ENCODE assay signal across 9 mouse cellular contexts in genomic region chr8:110010868-110011267, GRCm38 (mm10). TPM values are rescaled to one million over a fixed set of nuclear protein-coding genes. Genes with fewer than 3 reads are reported as not detected.
DNase-seq lines count a peak whose midpoint lies in the region; ATAC-seq and TF ChIP-seq lines count a peak whose summit lies in the region.
"Had no signal": no experiment of that assay in that cellular context is flagged by ENCODE, and none has a peak within 500 bp of the region (broad histone marks: within the 10 kb centered on the region; RNA-seq: fewer than 3 reads in every experiment).

No protein-coding gene starts in this region.

- DNase-seq in hindbrain, embryonic 10.5 days (ENCODE audit: low spot score), result peak; percentile 62
- peak; percentile 56 for DNase-seq in urinary bladder, postnatal 14 days (ENCODE audit: low spot score)
- no peak for DNase-seq in urinary bladder, postnatal 10 days (ENCODE audit: low spot score)
- DNase-seq in cerebellum, adult 11-12 months, result peak; percentile 6
- peak; percentile 65 for DNase-seq in hindbrain, postnatal 0 days (ENCODE audit: low spot score)

- 34% methylated on average over 5 of the region's 5 CpGs for WGBS in hindbrain, embryonic 10.5 days
- WGBS in hindbrain, embryonic 16.5 days, result 34% methylated on average over 5 of the region's 5 CpGs
- 34% methylated on average over 5 of the region's 5 CpGs for WGBS in hindbrain, postnatal 0 days

- no peak overlapping the region for H3K4me3 ChIP-seq in hindbrain, embryonic 10.5 days
- H3K4me3 ChIP-seq in hindbrain, embryonic 16.5 days (ENCODE audit: low read length), result no peak overlapping the region
- no peak overlapping the region for H3K4me3 ChIP-seq in hindbrain, postnatal 0 days (ENCODE audit: low read length)
- H3K4me3 ChIP-seq: embryonic facial prominence, embryonic 12.5 days had no signal

- H3K27me3 ChIP-seq in hindbrain, embryonic 10.5 days (ENCODE audit: insufficient read depth, poor library complexity, severe bottlenecking), result no peaks in the 10 kb centered on the region
- H3K27me3 ChIP-seq in hindbrain, embryonic 16.5 days (replicated peaks; ENCODE audit: control insufficient read depth, insufficient read depth, low read length), result no peaks in the 10 kb centered on the region
- no peaks in the 10 kb centered on the region for H3K27me3 ChIP-seq in hindbrain, postnatal 0 days (ENCODE audit: insufficient read depth, low read length)
- H3K27me3 ChIP-seq: embryonic facial prominence, embryonic 12.5 days had no signal

- peak; percentile 79 for TF ChIP-seq CTCF in hindbrain, postnatal 0 days (IDR thresholded peaks at IDR 0.05; ENCODE audit: low read depth)

- no peaks in the 10 kb centered on the region for H3K9me3 ChIP-seq in hindbrain, embryonic 10.5 days
- no peaks in the 10 kb centered on the region for H3K9me3 ChIP-seq in hindbrain, embryonic 16.5 days (ENCODE audit: control insufficient read depth, low read length)
- H3K9me3 ChIP-seq in hindbrain, postnatal 0 days (ENCODE audit: low read length), result no peaks in the 10 kb centered on the region
- H3K9me3 ChIP-seq: embryonic facial prominence, embryonic 12.5 days had no signal

- no peak overlapping the region for H3K9ac ChIP-seq in hindbrain, embryonic 16.5 days (ENCODE audit: low read depth, low read length)
- H3K9ac ChIP-seq in hindbrain, postnatal 0 days (replicated peaks; ENCODE audit: low read length), result no peak overlapping the region
- H3K9ac ChIP-seq: embryonic facial prominence, embryonic 12.5 days had no signal

- no peaks in the 10 kb centered on the region for H3K36me3 ChIP-seq in hindbrain, embryonic 10.5 days
- no peaks in the 10 kb centered on the region for H3K36me3 ChIP-seq in hindbrain, embryonic 16.5 days (ENCODE audit: control insufficient read depth, insufficient read depth, low read length)
- no peaks in the 10 kb centered on the region for H3K36me3 ChIP-seq in hindbrain, postnatal 0 days (ENCODE audit: insufficient read depth, low read length)
- H3K36me3 ChIP-seq: embryonic facial prominence, embryonic 12.5 days had no signal

- ATAC-seq in hindbrain, embryonic 16.5 days, result no peak
- ATAC-seq in hindbrain, postnatal 0 days, result no peak
- peak; percentile 35; the same call in 1 of the 2 replicates for ATAC-seq in megakaryocyte, adult 5-6 weeks (ENCODE audit: poor library complexity, severe bottlenecking)
- ATAC-seq in erythroid progenitor cell, adult 5-6 weeks (replicated peaks; ENCODE audit: low FRiP score, poor library complexity, severe bottlenecking), result no peak

- H3K4me1 ChIP-seq in hindbrain, embryonic 10.5 days (replicated peaks), result peaks cover 15% of the 10 kb centered on the region
- H3K4me1 ChIP-seq in hindbrain, embryonic 16.5 days (ENCODE audit: control insufficient read depth, insufficient read depth, low read depth, low read length), result peaks cover 3% of the 10 kb centered on the region; the same call in 1 of the 2 replicates
- peaks cover 5% of the 10 kb centered on the region; the same call in 1 of the 2 replicates for H3K4me1 ChIP-seq in hindbrain, postnatal 0 days (ENCODE audit: insufficient read depth, low read length)
- H3K4me1 ChIP-seq: embryonic facial prominence, embryonic 12.5 days had no signal

- H3K27ac ChIP-seq in hindbrain, embryonic 10.5 days, result no peak overlapping the region
- no peak overlapping the region for H3K27ac ChIP-seq in hindbrain, embryonic 16.5 days (ENCODE audit: low read depth, low read length)
- H3K27ac ChIP-seq in hindbrain, postnatal 0 days, result no peak overlapping the region
- H3K27ac ChIP-seq: embryonic facial prominence, embryonic 12.5 days had no signal

- H3K4me2 ChIP-seq in hindbrain, embryonic 16.5 days (ENCODE audit: low read length), result no peak overlapping the region
- H3K4me2 ChIP-seq in hindbrain, postnatal 0 days (ENCODE audit: low read depth, low read length), result no peak overlapping the region
- H3K4me2 ChIP-seq: embryonic facial prominence, embryonic 12.5 days had no signal

RNA-seq across cellular contexts. Expression of gene Tat, which starts 20.6 kb away (rescaled TPM):
- polyA plus RNA-seq in hindbrain, embryonic 10.5 days (2016; fragmentation: Nextera tagmentation; extraction: Ambion mirVana), result not detected in 2 replicates
- not detected in 2 replicates for polyA plus RNA-seq in hindbrain, embryonic 16.5 days (2015; fragmentation: Nextera tagmentation; extraction: Ambion mirVana)
- total RNA-seq in hindbrain, postnatal 0 days (2014; rRNA removed), result not detected in 2 replicates
- not detected in 2 replicates for polyA plus RNA-seq in hindbrain, postnatal 0 days (2015; fragmentation: Nextera tagmentation; extraction: Ambion mirVana)
- not detected in 2 replicates for total RNA-seq in megakaryocyte, adult 5-6 weeks (2015)
- not detected in 2 replicates for total RNA-seq in megakaryocyte, adult 5-6 weeks (2017)
- not detected in 2 replicates for total RNA-seq in erythroid progenitor cell, adult 5-6 weeks (2015; ENCODE audit: low replicate concordance)
- total RNA-seq in erythroid progenitor cell, adult 5-6 weeks (2017; ENCODE audit: low replicate concordance), result not detected in 2 replicates
- polyA plus RNA-seq: embryonic facial prominence, embryonic 12.5 days had no signal

RNA-seq across cellular contexts. Expression of gene Chst4, which starts 28.7 kb away (rescaled TPM):
- not detected in 2 replicates for polyA plus RNA-seq in hindbrain, embryonic 10.5 days (2016; fragmentation: Nextera tagmentation; extraction: Ambion mirVana)
- not detected in 2 replicates for polyA plus RNA-seq in hindbrain, embryonic 16.5 days (2015; fragmentation: Nextera tagmentation; extraction: Ambion mirVana)
- total RNA-seq in hindbrain, postnatal 0 days (2014; rRNA removed), result not detected in 2 replicates
- not detected in 2 replicates for polyA plus RNA-seq in hindbrain, postnatal 0 days (2015; fragmentation: Nextera tagmentation; extraction: Ambion mirVana)
- total RNA-seq in megakaryocyte, adult 5-6 weeks (2015), result not detected in 2 replicates
- total RNA-seq in megakaryocyte, adult 5-6 weeks (2017), result not detected in 2 replicates
- total RNA-seq in erythroid progenitor cell, adult 5-6 weeks (2015; ENCODE audit: low replicate concordance), result not detected in 2 replicates
- total RNA-seq in erythroid progenitor cell, adult 5-6 weeks (2017; ENCODE audit: low replicate concordance), result not detected in 2 replicates
- polyA plus RNA-seq: embryonic facial prominence, embryonic 12.5 days had no signal

RNA-seq across cellular contexts. Expression of gene Marveld3, which starts 48.9 kb away (rescaled TPM):
- 0.81 and 1.9 TPM in 2 replicates for polyA plus RNA-seq in hindbrain, embryonic 10.5 days (2016; fragmentation: Nextera tagmentation; extraction: Ambion mirVana)
- polyA plus RNA-seq in hindbrain, embryonic 16.5 days (2015; fragmentation: Nextera tagmentation; extraction: Ambion mirVana), result 1.9 and 2.3 TPM in 2 replicates
- 0.42 and 1.2 TPM in 2 replicates for total RNA-seq in hindbrain, postnatal 0 days (2014; rRNA removed)
- 1.3 and 1.4 TPM in 2 replicates for polyA plus RNA-seq in hindbrain, postnatal 0 days (2015; fragmentation: Nextera tagmentation; extraction: Ambion mirVana)
- total RNA-seq in megakaryocyte, adult 5-6 weeks (2015), result not detected in 2 replicates
- total RNA-seq in megakaryocyte, adult 5-6 weeks (2017), result not detected in 2 replicates
- not detected in 2 replicates for total RNA-seq in erythroid progenitor cell, adult 5-6 weeks (2015; ENCODE audit: low replicate concordance)
- not detected in 2 replicates for total RNA-seq in erythroid progenitor cell, adult 5-6 weeks (2017; ENCODE audit: low replicate concordance)
